Mouse (Mus musculus) forebrain, embryonic 12.5 days (tissue): Measurements from ENCODE around the gene Abhd14a. TPM values are rescaled to one million over a fixed set of nuclear protein-coding genes. Genes with fewer than 3 reads are reported as not detected.
A peak's percentile ranks its signal among the peaks of the same experiment; 100 is the strongest.

Source experiments
- ATAC-seq: fragments of 200-750 bp; cut with Nextera tagmentation; 2 replicates; pipeline ENCODE4 v1.8.0; 2017; ENCODE audit warnings: moderate TSS enrichment; ENCODE audit not compliant: low FRiP score
- H3K27ac ChIP-seq: fragments of 300-500 bp; sonication (generic); 2 replicates; pipeline ENCODE4 v1.5.1; 2016; ENCODE audit warnings: mild to moderate bottlenecking
- H3K27me3 ChIP-seq: fragments of 300-500 bp; sonication (generic); 2 replicates; pipeline ENCODE4 v1.6.1; 2016; ENCODE audit warnings: mild to moderate bottlenecking
- H3K36me3 ChIP-seq: fragments of 300-500 bp; sonication (generic); replicated peaks from 2 replicates; pipeline ENCODE4 v1.6.1; 2016; ENCODE audit warnings: mild to moderate bottlenecking
- H3K4me1 ChIP-seq: fragments of 300-500 bp; sonication (generic); 2 replicates; pipeline ENCODE4 v1.6.1; 2016
- H3K4me2 ChIP-seq: fragments of 300-500 bp; sonication (generic); 2 replicates; pipeline ENCODE4 v1.6.1; 2016; ENCODE audit warnings: mild to moderate bottlenecking, moderate library complexity
- H3K4me3 ChIP-seq: fragments of 300-500 bp; sonication (generic); replicated peaks from 2 replicates; pipeline ENCODE4 v1.5.1; 2016; ENCODE audit warnings: mild to moderate bottlenecking
- H3K9ac ChIP-seq: fragments of 300-500 bp; sonication (generic); 2 replicates; pipeline ENCODE4 v1.6.1; 2016; ENCODE audit warnings: mild to moderate bottlenecking
- H3K9me3 ChIP-seq: fragments of 300-500 bp; sonication (generic); 2 replicates; pipeline ENCODE4 v1.6.1; 2016
- WGBS: fragments of 180-500 bp; shearing (Covaris S2); methylation state at CpG from one replicate; pipeline ENCODE4 v1.1.7; 2016; 5-methylcytosine and 5-hydroxymethylcytosine counted together
- polyA plus RNA-seq: library from polyadenylated mRNA; unstranded; fragments of >200 nt; fragmentation: Nextera tagmentation; extraction: Ambion mirVana; gene quantifications from 2 replicates; pipeline ENCODE4 v1.2.1, GENCODE M21; 2016

The Abhd14a gene
- polyA plus RNA-seq, 1 experiment from 2014 or later: 39.0 TPM

GRCm38 (mm10) chr9:106457163-106457559 lies 9.7 kb upstream of the Abhd14a start:
- Histone ChIP-seq H3K9me3 (no peaks in the 10 kb centered on the region), H3K9ac (peak overlapping the region; percentile 92), H3K4me1 (peaks cover 71% of the 10 kb centered on the region), H3K4me3 (peak overlapping the region; percentile 78), H3K36me3 (peaks cover 47% of the 10 kb centered on the region), H3K4me2 (peak overlapping the region; percentile 96), H3K27ac (peak overlapping the region; percentile 97), H3K27me3 (peaks cover 3% of the 10 kb centered on the region; the same call in 1 of the 2 replicates)
- ATAC-seq: no peak
- 37% methylated on average over 9 of the region's 9 CpGs for WGBS

GRCm38 (mm10) chr9:106456325-106457162 lies 9.1 kb upstream of the Abhd14a start:
- H3K4me1 ChIP-seq: peaks cover 78% of the 10 kb centered on the region
- peak overlapping the region; percentile 78 for H3K4me3 ChIP-seq
- peaks cover 41% of the 10 kb centered on the region for H3K36me3 ChIP-seq
- ATAC-seq: peak; percentile 3; the same call in 1 of the 2 replicates
- H3K9ac ChIP-seq: peak overlapping the region; percentile 92
- peak overlapping the region; percentile 96 for H3K4me2 ChIP-seq
- peak overlapping the region; percentile 97 for H3K27ac ChIP-seq
- 23% methylated on average over 15 of the region's 15 CpGs for WGBS
- no peaks in the 10 kb centered on the region for H3K27me3 ChIP-seq
- no peaks in the 10 kb centered on the region for H3K9me3 ChIP-seq

- Histone ChIP-seq H3K27me3 (no peaks in the 10 kb centered on the region), H3K4me3 (peak overlapping the region; percentile 78), H3K9ac (peak overlapping the region; percentile 92), H3K4me2 (peak overlapping the region; percentile 96), H3K36me3 (peaks cover 27% of the 10 kb centered on the region), H3K4me1 (peaks cover 84% of the 10 kb centered on the region), H3K27ac (peak overlapping the region; percentile 97), H3K9me3 (no peaks in the 10 kb centered on the region)
- WGBS: 0% methylated on average over 17 of the region's 17 CpGs
- peak; percentile 36; the same call in 1 of the 2 replicates for ATAC-seq
Measured at GRCm38 (mm10) chr9:106454888-106455681, 7.6 kb upstream of the Abhd14a start.

DNA sequence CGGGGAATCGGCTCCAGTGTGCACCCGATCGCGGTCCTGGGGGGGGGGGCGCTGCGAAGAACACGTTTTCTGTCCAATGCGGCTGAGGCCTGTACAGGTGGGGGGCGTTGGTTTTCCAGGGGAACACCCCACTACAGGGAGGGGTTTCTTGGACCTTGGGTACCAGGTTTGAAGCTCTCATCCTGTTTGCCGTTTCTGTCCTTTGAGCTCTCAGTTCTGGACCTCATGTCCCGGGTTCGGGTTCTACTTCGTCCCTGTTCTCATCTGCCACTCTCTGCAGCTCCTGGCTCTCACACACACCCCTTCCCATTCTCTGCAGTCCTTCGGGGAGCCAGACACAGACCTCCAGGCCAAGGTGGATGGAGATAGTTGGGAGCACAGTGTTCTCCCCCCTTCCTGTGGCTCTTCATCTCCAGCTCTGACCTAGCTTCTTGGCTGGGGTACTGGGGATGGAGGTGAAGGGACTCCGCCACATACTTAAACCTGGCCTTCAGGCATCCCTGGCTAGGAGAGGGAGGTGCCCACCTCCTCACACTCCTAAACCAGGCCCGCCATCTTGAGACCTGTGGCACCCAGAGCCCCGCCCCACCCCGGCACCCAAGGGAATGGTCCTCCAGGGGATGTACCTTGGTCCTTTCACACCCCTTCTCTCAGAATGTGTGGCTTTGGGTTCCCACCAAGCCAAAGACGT lies 6.7 kb upstream of the Abhd14a start:
- ATAC-seq: peak; percentile 8; the same call in 1 of the 2 replicates
- Histone ChIP-seq H3K9me3 (no peaks in the 10 kb centered on the region), H3K4me3 (peak overlapping the region; percentile 78), H3K36me3 (peaks cover 18% of the 10 kb centered on the region), H3K27ac (peak overlapping the region; percentile 97), H3K9ac (peak overlapping the region; percentile 92), H3K27me3 (no peaks in the 10 kb centered on the region), H3K4me1 (peaks cover 76% of the 10 kb centered on the region), H3K4me2 (peak overlapping the region; percentile 96)
- 2% methylated on average over 10 of the region's 20 CpGs for WGBS

DNA sequence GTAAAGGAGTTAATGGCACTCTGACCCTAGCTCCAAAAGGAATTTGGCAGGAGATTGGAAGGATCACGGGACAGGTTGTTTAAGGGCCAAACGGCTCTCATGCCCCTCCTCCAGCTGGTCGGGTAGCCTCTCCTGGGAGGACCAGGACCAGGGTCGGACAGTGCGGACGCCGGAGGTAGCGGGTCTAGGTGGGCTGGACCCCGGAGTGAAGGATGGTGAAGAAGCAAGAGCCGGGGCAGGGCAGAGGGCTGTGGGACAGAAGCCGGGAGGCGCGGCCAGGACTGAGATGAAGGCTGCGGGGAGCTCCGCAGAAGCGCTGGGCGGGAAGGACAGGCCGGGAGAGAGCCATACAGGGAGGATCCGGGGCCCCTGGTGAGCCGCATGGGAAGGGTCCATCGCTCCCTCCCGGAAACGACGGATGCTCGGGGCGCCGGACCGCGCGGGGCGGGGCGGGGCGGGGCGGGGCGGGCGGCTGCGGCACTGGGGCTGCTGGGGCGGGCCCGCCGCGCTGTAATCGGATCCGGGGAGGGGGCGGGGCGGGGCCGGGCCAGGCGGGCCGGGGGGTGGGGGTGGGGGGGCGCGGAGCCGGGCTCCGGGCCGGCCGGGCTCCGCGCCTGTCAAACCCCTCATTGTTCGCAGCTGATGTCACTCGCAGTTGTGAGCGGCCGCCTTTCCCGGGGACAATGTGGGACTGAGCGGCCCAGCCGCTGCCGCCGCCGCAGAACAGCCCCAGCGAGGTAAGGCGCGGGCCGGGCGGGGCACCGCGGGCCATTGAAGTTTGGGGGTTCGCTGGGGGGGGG lies 6.0 kb upstream of the Abhd14a start, which contains the start of gene Pcbp4:
Gene Pcbp4, plus strand, starts transcription at position 21 of the 800 bp plus-strand sequence.
- H3K4me3 ChIP-seq: peak within 1 kb of the TSS; percentile 78
- 0% methylated on average over 44 of the region's 74 CpGs for WGBS
- H3K27ac ChIP-seq: peak within 1 kb of the TSS; percentile 97
- no peaks in the 10 kb centered on the region for H3K27me3 ChIP-seq
- H3K9ac ChIP-seq: peak within 1 kb of the TSS; percentile 92
- no peaks in the 10 kb centered on the region for H3K9me3 ChIP-seq
- peaks cover 77% of the 10 kb centered on the region for H3K4me1 ChIP-seq
- peak; percentile 80 for ATAC-seq
- H3K36me3 ChIP-seq: peaks cover 16% of the 10 kb centered on the region
- H3K4me2 ChIP-seq: peak within 1 kb of the TSS; percentile 96

- peak overlapping the region; percentile 92 for H3K9ac ChIP-seq
- H3K9me3 ChIP-seq: no peaks in the 10 kb centered on the region
- H3K4me1 ChIP-seq: peaks cover 77% of the 10 kb centered on the region
- peak; percentile 5; the same call in 1 of the 2 replicates for ATAC-seq
- WGBS: 0% methylated on average over 7 of the region's 7 CpGs
- H3K4me3 ChIP-seq: peak overlapping the region; percentile 78
- peaks cover 10% of the 10 kb centered on the region for H3K36me3 ChIP-seq
- H3K27me3 ChIP-seq: no peaks in the 10 kb centered on the region
- H3K27ac ChIP-seq: peak overlapping the region; percentile 97
- peak overlapping the region; percentile 96 for H3K4me2 ChIP-seq
Measured at GRCm38 (mm10) chr9:106452821-106453220, 5.3 kb upstream of the Abhd14a start.

- Histone ChIP-seq H3K36me3 (peaks cover 5% of the 10 kb centered on the region; the same call in 1 of the 2 replicates), H3K9ac (peak overlapping the region; percentile 92; the same call in 1 of the 2 replicates), H3K9me3 (no peaks in the 10 kb centered on the region), H3K4me2 (peak overlapping the region; percentile 96), H3K4me3 (peak overlapping the region; percentile 78), H3K27ac (peak overlapping the region; percentile 97), H3K4me1 (peaks cover 76% of the 10 kb centered on the region), H3K27me3 (no peaks in the 10 kb centered on the region)
- ATAC-seq: no peak
- 15% methylated on average over 6 of the region's 6 CpGs for WGBS
Measured at GRCm38 (mm10) chr9:106452351-106452750, 4.9 kb upstream of the Abhd14a start.

GRCm38 (mm10) chr9:106451899-106452298 lies 4.4 kb upstream of the Abhd14a start:
- ATAC-seq: no peak
- Histone ChIP-seq H3K27me3 (no peaks in the 10 kb centered on the region), H3K4me3 (no peak overlapping the region), H3K9me3 (no peaks in the 10 kb centered on the region), H3K36me3 (peaks cover under 1% of the 10 kb centered on the region; the same call in 1 of the 2 replicates), H3K4me2 (peak overlapping the region; percentile 96; the same call in 1 of the 2 replicates), H3K4me1 (peaks cover 76% of the 10 kb centered on the region), H3K27ac (no peak overlapping the region), H3K9ac (no peak overlapping the region)
- 61% methylated on average over 2 of the region's 2 CpGs for WGBS

DNA sequence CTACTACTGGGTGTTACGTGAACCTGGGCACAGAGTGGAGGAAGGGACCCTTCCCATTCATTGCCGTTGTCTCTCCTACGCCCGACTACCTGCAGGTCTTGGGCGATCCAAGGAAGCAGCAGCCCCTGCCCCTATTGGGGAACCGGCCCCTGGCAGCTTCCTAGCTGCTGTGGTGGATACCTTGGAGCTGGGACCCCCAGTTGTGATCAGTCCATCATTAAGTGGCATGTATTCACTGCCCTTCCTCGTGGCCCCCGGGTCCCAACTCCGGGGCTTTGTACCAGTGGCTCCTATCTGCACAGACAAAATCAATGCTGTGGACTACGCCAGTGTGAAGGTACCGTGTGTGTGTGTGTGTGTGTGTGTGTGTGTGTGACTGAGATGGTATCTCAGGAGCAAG lies 3.8 kb upstream of the Abhd14a start:
- no peak for ATAC-seq
- 78% methylated on average over 11 of the region's 11 CpGs for WGBS
- Histone ChIP-seq H3K4me1 (peaks cover 72% of the 10 kb centered on the region), H3K27ac (no peak overlapping the region), H3K36me3 (no peaks in the 10 kb centered on the region), H3K27me3 (no peaks in the 10 kb centered on the region), H3K4me3 (no peak overlapping the region), H3K4me2 (no peak overlapping the region), H3K9ac (no peak overlapping the region), H3K9me3 (no peaks in the 10 kb centered on the region)

DNA sequence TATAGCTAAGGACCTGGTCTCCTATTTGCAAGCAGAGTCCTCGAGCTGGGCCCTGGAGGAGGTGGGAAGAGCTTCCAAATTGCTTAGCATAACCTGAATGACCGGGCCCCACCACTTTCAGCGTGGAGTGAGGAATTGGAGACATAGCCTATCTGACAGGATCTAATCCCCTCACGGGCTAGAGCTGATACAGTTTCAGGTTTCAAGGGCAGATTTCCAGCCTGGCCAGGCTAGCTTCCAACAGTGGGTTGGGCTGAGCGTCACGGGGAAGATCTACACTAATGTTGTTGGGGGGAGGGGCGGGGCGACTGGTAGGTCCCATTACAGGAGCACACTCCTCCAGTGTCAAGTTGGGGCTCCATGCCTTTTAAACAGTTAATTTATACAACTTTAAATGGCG lies 3.2 kb upstream of the Abhd14a start:
- no peak overlapping the region for H3K4me2 ChIP-seq
- H3K27me3 ChIP-seq: no peaks in the 10 kb centered on the region
- H3K36me3 ChIP-seq: no peaks in the 10 kb centered on the region
- no peak overlapping the region for H3K4me3 ChIP-seq
- no peaks in the 10 kb centered on the region for H3K9me3 ChIP-seq
- no peak overlapping the region for H3K9ac ChIP-seq
- WGBS: 28% methylated on average over 9 of the region's 9 CpGs
- H3K27ac ChIP-seq: no peak overlapping the region
- ATAC-seq: no peak
- peaks cover 71% of the 10 kb centered on the region for H3K4me1 ChIP-seq

- H3K9ac ChIP-seq: no peak overlapping the region
- no peaks in the 10 kb centered on the region for H3K27me3 ChIP-seq
- no peak for ATAC-seq
- H3K4me2 ChIP-seq: no peak overlapping the region
- no peak overlapping the region for H3K27ac ChIP-seq
- H3K36me3 ChIP-seq: no peaks in the 10 kb centered on the region
- no peaks in the 10 kb centered on the region for H3K9me3 ChIP-seq
- H3K4me3 ChIP-seq: no peak overlapping the region
- H3K4me1 ChIP-seq: peaks cover 68% of the 10 kb centered on the region
- 88% methylated on average over 8 of the region's 8 CpGs for WGBS
Measured at GRCm38 (mm10) chr9:106449947-106450346, 2.5 kb upstream of the Abhd14a start.
